Mouse (Mus musculus) small intestine, adult 2 months (tissue): ENCODE data around the gene Tbck.

Experiments used
- CTCF ChIP-seq: fragments of 200-500 bp; IDR thresholded peaks from 2 replicates; pipeline ENCODE4 v1.5.1; 2012; ENCODE audit warnings: low read depth, mild to moderate bottlenecking, control low read depth, inconsistent platforms, low read length, moderate library complexity, mixed read lengths; ENCODE audit not compliant: insufficient replicate concordance, insufficient read length; ENCODE audit errors: extremely low read depth
- POLR2A ChIP-seq: fragments of 200-500 bp; IDR thresholded peaks from 2 replicates; pipeline ENCODE4 v1.6.1; 2012; ENCODE audit warnings: low read depth, mild to moderate bottlenecking, control low read depth, inconsistent platforms, low read length, moderate library complexity

DNA sequence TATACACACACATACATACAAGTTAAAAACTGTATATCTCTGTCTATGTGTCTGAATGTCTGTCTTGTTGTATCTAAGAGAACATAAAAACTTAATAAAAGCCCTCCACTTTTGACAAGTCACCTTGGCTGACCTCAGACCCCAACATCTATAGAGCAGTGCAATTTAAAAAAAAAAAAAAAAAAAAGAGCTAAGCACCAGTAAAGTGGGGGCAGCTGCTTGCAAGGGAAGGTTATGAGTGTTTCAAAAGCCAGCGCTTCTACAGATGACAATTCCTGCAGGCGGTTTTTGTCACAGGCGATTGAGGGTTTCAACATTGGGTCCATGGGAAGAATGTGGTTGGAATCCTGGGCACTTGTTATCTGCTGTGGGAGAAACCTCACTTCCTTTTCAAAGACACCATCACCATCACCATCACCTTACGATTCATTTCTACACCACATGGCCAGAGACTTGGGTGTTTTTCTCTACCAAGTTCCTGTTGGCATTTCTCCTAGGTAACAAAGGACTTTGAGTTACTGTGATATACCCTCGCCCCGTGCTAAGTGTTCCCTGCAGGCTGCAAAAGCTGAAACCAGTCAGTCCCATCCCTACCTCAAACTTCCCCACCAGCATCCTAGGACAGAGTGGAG, 202.6 kb downstream of the Tbck start:
- TF ChIP-seq CTCF (no peak), POLR2A (no peak)
